Mouse (Mus musculus) MN1 (cell line): Measurements from ENCODE around the gene Prkcb.

ENCODE experiments used
- DNase-seq: peaks from one replicate; pipeline ENCODE4 v3.0.0-alpha.2; 2016; ENCODE audit warnings: low spot score

The Prkcb gene

DNA sequence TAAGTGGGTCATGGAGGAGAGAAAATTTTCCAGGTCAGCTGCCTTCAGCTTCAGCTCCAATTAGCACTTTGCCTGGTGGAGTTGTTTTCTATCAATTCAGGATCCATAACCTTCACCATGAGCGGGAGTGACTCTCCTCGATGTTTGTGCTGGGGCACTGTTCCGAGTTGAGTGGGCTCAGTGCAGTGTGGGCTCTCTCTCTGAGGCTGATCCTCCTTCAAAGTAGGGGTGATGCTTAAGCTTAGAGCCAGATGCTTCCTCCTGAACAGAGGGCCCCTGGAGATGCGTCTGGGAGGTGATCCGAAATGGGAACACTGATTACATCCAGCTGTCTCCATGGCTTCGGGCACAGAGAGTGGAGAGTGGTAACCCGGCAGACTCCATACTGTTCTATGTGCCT, 308.8 kb downstream of the Prkcb start:
- DNase-seq, result no peak

DNA sequence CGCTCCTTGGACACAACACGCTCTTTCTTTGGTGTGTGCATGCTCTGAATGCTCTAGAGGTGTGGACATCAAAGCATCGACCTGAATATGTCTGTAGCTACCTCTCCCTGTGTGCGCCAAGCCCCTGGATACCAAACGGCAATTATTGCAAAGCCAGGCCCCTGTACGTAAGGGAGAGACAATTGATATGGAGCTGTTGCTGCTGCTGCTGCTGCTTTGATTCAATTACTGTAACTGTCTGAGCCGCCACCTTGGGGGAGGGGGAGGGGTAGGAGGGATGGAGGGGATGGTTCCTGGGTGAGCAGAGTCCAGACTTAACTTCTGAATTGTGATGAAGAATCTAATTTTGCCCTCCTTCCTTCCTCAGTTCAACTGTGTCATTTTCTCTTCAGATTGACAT, 312.3 kb downstream of the Prkcb start:
- peak; percentile 51 for DNase-seq

DNA sequence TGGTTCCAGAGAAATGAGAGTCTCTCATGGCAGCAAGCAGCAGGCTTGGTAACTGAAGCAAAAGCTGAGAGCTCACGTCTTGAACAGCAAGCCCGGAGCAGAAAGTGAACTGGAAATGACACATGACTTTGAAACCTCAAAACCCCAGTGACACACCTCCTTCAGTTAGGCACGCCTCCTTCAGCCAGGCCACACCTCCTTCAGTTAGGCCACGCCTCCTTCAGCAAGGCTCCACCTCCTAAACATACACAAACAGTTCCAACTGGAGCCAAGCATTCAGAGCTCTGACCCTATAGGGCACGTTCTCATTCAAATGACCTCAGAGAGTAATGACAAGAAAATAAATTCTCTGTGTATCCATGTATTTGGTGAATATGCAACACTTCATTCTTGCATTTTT, 316.5 kb downstream of the Prkcb start:
- DNase-seq, result no peak

DNA sequence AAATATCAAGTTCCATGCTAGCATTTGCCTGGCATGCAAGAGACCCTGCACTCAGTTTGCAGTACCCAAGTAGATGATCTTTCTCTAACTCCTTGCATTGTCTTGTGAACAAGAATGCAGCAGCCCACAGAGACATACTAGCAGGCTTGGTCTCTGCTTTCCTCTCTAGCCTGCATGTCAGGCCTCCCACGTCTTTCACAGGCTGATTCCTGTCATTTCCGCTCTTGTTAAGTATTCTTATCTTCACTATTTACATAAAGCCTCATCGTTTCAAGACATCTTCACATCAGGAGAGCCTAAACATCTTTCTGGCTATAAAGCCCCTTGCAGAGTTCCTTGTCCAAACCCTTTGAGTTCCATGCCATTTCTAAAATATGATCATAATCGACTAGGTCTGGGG, 320.9 kb downstream of the Prkcb start:
- no peak for DNase-seq

DNA sequence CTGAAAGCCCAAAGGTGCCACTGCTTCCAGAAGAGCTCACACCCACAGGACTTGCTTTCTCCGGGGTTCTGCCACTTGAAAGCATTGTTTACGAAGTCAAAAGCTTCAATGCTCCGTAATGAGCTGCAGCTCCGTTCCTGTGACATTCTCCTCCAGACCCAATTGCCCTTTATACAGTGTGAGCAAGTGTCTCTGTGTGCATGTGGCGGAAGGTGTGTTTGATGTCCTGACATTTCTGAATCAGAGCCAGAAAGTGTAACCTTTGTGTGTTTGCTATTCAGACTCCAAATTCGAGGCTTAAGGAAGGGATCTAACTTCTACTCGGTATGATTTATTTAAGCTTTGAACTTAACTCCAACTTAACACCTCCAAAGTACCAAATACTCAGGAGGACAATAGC, 321.6 kb downstream of the Prkcb start:
- DNase-seq, result no peak

DNA sequence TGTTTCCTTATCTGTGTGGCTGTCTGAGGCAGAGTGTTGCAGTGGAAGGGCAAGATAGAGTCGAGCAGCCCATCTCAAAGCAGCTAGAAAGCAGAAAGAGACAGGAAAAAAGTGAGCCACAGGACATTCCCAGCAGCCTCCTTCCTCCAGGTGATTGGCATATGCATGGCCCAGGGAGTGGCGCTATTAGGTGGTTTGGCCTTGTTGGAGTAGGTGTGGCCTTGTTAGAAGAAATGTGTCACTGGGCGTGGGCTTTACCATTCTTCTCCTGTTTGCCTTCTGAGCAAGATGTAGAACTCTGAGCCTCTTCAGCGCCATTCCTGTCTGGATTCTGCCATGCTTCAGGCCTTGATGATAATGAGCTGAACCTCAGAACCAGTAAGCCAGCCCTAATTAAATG, 325.3 kb downstream of the Prkcb start:
- DNase-seq, result no peak

DNA sequence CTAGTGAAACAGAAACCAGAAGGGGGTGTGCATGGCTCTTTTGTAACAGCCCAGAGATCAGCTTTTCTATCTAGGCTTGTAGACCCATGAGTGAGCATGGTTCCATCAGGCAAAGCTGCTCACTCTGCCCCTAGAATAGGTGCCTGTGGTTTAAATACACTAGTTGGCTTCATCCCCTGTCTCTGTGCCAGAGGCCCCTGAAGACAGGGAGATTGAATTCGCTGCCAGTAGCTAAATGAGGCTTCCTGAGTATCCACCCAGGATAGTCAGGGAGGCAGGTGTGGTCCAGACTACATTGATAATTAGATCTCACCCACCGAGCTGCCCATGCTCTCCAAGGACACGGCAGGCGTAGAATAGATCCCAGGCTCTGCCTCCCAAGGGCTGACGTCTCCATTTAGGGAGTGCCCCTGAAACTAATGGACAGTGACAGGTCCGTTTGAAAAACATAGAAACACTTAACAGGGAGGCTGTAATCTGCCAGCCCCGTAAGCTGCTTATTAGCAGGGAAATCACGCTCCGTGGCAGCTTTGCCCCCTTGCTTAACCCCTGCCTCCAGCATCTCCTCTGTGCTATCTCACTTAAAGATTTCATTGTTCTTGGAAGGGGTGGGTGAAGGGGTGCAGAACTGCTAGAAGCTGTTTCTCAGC, 333.7 kb downstream of the Prkcb start:
- DNase-seq, result peak; percentile 82

DNA sequence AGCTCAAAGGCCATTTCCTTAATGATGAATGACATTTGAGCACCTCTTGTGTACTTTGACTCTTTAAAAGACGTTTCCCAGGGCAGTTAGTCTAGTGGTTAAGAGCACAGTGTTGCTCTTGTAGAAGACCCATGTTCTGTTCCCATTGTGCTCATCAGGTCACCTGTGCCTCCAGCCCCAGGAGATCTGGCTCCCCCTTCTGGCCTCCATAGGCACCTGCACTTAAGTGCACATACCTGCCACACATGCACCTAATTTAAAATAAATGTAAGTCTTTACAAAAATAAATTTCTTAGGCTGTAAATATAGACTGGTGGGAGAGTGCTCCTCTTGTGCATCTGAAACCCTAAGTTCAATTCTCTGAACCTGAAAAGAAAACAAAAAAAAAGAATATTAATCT, 335.2 kb downstream of the Prkcb start:
- DNase-seq, result no peak

DNA sequence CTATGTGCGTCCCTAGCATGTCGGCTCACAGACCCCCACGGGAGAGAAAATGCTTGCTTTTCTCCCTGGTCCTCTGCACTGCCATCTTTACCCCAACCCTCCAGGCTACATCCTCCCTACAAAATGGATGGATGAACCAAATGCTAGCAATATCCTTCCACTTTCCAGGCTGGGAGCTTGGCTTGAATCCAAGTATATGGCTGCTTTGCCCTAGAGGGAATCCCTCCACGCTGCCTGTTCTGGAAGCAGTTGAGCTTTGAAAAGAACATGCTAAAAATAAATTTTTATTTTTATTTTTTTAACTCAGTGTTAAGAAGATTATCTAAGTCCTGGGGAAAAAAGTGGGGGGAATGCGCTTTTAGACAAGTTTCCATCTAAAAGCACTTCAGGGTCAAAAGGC, 339.5 kb downstream of the Prkcb start:
- peak; percentile 26 for DNase-seq

DNA sequence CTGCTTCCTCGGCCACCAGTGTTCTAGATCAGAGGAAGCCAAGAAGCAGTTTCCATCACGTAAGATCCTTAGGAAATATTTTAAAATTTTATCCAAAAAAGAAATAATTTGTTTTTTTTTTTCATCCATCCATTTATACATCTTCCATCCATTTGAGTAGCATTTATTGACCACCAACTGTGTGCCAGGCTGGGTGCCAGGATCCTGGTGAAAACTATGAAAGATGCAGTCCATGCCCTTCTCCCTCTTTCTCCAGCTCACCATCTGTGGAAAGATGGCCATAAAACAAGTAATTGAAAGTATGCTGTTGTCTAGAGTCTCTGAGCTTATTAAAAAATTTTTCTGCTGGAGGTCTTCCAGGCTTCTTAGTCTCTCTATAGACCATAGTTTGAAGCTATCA, 341.8 kb downstream of the Prkcb start:
- DNase-seq, result no peak

DNA sequence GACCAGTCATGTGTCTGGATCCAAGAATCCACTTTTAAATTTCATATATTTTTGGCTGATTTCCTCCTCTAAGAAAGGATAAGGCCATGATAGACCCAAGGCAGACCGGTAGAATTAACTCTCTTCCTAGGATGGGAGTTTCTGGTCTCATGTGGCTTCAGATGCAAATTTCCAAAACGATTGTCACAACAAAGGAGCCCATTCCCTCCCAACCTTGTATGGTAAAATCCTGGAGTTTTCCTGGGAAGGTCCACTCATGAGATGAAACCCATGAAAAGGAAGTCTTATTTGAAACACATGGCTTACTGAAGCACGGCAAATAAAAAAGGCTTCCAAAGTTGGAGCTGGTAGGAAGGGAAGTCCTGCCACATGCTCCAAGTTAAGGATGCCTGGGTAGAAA, 342.6 kb downstream of the Prkcb start:
- no peak for DNase-seq

DNA sequence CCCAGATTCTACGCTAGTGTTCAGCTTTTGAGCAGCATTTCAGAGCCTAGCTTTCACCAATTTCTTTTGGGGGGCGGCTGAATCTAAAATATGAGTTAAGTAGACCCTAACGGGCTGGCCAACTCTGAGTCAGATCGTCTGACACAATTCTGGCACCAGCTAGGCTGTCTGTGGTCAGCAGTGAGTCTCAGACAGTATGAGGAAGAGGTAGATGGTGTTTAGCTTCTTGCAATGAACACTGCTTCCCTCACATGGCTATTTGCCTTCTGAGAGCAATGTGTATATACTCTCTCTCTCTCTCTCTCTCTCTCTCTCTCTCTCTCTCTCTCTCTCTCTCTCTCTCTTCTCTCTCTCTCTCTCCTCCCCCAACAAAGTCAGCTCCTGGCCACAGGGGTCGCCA, 344.4 kb downstream of the Prkcb start:
- no peak for DNase-seq

DNA sequence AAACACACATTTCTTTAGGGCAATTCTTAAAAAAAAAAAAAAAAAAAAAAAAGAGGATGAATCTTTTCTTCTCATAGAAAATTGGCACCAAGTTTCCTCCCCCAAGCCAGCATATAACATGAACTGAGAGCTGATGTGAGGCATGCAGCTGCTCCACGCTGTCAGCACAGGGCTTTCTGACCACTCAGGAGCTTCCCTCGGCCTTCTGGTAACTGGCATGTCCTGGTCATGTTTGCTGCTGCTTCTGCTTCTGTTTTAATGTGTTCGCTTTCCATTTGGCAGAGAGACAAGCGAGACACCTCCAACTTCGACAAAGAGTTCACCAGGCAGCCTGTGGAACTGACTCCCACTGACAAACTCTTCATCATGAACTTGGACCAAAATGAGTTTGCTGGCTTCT, 344.9 kb downstream of the Prkcb start:
- DNase-seq, result no peak

DNA sequence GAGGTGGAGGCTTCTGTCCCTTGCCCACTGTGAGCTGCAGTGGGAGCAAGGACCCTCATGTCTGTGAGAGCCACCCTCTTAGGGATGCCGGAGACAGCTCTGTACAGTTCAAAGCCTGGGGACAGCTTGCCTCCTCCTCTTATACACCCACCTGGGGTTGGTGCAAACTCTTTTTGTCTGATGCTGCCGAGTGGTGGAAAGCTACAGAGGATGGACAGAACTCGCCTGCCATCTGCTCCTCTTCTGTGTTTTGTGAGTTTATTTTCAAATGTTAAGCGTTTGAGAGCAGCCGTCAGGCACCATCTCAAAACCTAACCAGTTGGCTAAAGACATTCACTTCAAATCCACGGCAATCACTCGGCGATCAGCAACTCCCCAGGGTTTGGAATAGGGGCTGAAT, 355.1 kb downstream of the Prkcb start:
- no peak for DNase-seq

DNA sequence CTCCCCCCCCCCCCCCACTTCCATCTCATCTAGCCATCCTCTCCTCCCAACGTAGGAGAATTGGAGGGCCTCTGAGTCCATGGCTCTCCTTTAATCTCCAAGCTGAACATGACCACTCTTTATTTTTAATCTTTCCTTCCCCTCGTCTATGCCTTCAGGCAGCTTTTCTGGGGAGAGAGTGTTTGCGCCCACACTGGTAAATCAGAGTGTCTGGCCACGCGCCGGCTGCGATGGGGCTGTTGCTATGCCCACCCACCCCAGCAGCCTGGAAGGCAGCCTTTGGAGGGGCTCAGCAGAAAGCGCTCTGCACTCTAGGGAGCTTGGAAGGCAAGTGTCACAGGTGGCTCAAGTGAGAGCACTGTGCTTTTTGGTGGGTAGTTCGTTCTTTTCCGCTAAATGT, 360.8 kb downstream of the Prkcb start:
- no peak for DNase-seq

DNA sequence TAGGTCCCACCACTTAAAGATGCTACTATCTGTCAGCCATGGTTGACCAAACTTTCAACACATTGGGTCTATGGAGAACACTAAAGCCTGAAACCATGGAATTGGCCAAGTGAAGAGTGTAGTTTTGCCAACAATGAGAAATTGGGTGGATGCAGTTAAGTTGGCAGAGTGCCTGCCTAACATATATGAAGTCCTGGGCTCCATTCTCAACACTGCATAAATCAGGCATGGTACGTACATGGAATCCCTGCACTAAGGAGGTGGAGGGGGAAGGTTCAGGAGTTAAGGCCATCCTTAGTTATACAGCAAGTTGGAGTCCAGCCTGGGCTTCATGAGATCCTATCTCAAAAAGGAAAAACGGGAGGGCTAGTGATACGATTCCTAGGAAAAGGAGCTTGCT, 364.0 kb downstream of the Prkcb start:
- no peak for DNase-seq

DNA sequence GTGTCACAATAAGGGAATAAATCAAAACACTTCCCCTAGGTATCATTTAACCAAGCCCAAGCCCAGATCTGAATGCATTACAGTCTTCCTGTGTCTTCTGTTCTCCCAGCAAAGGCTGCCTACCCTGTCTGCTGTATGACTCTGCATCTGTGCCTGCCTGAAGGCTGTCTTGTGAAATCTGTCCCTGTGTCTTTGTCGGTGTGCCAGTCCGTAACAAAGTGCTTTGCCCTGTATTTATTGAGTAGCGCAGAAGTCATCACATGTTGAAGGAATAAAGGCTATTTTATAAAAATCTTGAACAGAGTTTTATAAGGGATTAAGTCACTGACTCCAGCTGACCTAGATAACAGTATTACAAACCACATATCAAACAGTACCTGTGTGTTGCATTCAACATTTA, 368.1 kb downstream of the Prkcb start:
- DNase-seq, result no peak

DNA sequence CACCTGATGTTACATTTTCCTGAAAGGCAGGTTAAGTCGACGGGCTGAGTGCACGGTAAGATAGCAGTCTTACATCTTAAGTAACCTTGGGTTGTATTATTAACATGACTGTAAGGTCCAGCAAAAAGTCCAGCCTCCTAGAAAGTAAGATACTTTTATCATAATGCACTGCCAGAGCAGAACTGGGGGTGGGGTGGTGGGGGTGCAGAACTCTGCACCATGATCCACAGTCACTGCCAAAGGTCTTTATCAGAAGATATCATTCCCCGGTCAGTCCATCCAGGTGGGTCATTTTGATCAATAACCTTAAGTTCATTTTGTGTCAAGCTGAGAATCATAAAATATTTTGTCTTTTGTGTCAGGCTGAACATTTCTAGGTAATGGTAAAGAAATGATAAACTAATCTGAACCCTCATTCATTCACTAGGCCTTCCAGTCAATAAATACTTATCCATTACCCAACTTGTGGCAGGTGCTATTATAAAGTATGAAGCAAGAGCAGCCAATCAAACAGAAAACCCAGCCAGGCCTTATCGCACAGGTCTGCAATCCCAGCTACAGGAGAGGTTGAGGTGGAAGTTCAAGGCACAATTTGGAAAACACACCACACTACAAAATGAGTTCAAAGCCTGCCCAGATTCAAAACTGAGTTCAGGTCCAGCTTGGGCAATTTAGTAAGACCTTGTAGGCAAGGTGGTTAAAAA, 369.0 kb downstream of the Prkcb start:
- DNase-seq, result no peak

DNA sequence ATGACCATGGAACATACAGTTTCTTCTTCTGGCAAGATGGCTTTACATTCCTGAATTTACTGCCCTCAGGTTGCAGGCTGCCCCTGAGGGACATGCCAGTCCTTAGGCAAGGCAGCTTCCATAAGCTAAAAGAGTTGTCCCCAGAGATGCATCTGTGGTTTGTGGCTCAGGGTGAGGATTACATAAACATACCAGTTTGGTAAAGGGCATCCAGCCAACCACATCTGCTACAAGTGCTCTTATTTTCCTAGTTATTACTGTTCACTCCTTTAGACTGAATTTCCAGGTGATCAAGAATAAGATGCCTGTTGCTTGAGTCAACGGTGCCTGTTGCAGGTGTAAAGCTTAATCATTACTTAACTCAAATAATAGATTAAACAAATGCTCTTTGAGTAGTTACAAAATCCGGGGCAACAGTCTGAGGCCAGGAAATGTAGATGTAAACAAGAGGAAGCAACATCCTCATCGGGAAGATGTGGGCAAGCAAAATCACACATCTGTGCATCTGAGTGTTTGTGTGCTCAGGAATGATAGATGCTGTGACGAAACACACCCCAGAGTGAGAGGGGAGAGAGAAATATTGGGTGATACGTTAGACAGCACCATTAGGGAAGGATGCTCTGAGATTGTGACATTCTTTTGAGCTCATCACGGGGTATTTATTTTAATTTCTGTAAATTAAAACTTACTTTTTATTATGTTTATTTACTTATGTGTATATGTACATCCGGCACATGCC, 376.9 kb downstream of the Prkcb start:
- DNase-seq, result no peak

DNA sequence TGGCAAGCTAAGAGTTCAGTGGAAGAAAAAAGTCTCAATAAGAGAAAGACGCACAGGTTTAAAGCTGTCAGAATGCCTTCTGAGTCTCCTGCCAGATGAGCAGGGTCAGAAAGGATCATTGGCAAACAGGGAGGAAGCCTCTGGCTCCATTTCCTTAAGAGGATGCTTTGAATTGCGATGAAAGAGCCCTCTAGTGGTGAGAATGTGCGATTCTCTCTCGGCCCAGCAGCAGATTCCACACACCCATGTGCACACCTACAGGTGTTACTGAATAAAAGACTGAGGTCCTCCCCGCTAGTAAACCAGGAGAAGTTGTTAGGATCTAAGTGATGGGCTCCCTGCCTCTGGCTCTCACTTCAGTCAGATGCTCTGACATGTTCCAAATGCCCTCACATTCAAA, 379.4 kb downstream of the Prkcb start:
- peak; percentile 51 for DNase-seq

DNA sequence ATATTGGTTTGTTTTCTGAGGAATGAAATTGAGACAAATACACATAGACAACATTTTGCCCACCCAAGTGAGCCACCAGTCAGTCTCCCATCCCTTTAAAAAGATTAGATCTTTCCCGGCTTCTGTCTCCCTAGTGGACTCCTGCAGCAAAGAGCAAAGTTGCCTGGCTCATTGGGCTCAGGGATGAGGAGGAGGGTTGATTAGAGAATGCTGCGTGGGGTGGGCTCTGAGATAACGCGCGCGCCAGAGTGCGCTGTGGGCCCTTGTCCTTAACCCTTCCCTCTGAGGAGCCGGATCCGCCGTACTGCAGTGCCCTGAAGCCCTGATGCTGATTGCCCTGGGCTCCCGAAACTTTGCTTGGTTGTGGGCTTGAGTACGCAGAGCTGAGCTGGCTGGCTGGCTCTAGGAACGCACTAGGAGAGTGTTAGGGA, 381.9 kb downstream of the Prkcb start, which contains the start of gene Cacng3:
Gene Cacng3, plus strand, starts transcription at position 51 of the 431 bp plus-strand sequence.
- DNase-seq, result no peak

DNA sequence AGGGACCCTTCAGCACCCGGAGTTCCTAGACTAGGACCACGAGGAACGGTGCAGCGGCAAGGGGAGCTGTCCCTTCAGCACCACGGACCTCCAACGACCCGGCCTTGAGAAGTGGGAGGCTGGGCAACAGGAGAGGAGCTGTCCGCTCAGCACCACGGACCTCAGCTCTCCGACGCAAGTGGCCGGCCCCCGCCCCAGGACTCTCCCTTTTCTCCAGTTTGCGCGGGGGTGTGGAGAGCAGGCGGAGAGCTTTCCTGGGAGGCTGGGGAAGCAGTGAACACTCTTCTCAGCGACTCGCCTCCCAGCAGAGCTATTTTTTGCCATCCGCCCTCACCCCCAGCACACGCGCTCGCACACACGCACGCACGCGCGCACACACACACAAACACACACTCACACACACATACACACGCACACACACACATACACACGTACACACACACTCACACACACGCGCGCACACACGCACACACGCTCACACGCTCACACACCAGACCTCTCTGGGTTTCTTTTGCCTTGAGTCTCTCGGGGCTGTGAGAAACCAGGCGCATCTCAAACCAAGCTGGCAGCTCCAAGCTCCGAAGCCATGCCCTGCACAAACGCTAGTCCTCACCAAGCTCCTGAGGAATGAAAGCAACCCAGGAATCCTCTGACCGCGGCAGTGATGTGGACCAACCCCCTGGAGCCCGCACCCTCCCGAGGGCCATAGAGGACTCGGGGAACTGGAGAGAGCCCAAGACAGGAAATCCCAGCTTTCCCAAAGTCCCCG, 382.5 kb downstream of the Prkcb start:
- peak; percentile 75 for DNase-seq

DNA sequence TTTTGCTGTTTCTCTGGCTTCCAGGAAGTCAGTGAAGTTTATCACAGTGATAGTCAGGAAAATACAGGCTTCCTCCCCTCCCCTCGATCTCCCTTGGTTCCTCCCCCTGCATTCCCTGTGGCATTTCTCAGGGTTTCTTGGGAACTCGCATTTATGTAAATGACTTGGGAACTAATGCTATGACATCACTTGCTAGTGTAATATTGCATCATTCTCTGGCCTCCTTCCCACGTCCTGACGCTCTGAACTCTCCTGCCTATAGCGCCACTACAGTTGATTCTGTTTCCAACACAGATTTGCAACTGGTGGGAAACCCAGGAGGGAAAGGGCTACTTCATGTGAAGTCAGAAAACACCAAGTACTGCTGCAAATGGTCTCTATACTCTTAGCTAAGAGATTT, 384.4 kb downstream of the Prkcb start:
- peak; percentile 93 for DNase-seq
